Mouse (Mus musculus) bone marrow, adult 2 months (tissue): ENCODE measurements around the gene Reg3d.

Source experiments
- CTCF ChIP-seq: fragments of 200-500 bp; IDR thresholded peaks from 2 replicates; pipeline ENCODE4 v1.5.1; 2011; ENCODE audit warnings: low read length, control low read depth; ENCODE audit not compliant: control insufficient read depth, insufficient read depth
- POLR2A ChIP-seq: fragments of 200-500 bp; IDR thresholded peaks from 2 replicates; pipeline ENCODE4 v1.6.1; 2011; ENCODE audit warnings: low read depth, mild to moderate bottlenecking, control low read depth, low read length, borderline replicate concordance; ENCODE audit not compliant: control insufficient read depth

GRCm38 (mm10) chr6:78327798-78328197 lies 50.9 kb downstream of the Reg3d start:
- TF ChIP-seq POLR2A, result no peak
- TF ChIP-seq CTCF, result no peak
